Mouse (Mus musculus): ENCODE results near the gene Map2k5.
A peak's percentile ranks its signal among the peaks of the same experiment; 100 is the strongest.

The Map2k5 gene

GRCm38 (mm10) chr9:63144502-63145248 is 233.0 kb downstream of the Map2k5 start:
- no peak for DNase-seq

- DNase-seq, result no peak
Observed at GRCm38 (mm10) chr9:63143641-63144501, 233.8 kb downstream of the Map2k5 start.

GRCm38 (mm10) chr9:63143227-63143626 is 234.5 kb downstream of the Map2k5 start:
- no peak for DNase-seq

- DNase-seq, result no peak
Observed at GRCm38 (mm10) chr9:63142335-63143036, 235.2 kb downstream of the Map2k5 start.

- DNase-seq, result no peak
Observed at GRCm38 (mm10) chr9:63141641-63142334, 235.9 kb downstream of the Map2k5 start.

- DNase-seq, result no peak
Observed at GRCm38 (mm10) chr9:63140211-63140610, 237.5 kb downstream of the Map2k5 start.

- DNase-seq, result no peak
Observed at GRCm38 (mm10) chr9:63139661-63140060, 238.0 kb downstream of the Map2k5 start.

GRCm38 (mm10) chr9:63138481-63138967 is 239.2 kb downstream of the Map2k5 start:
- DNase-seq, result no peak

- DNase-seq, result no peak
Observed at GRCm38 (mm10) chr9:63137615-63137915, 240.1 kb downstream of the Map2k5 start.

- DNase-seq, result no peak
Observed at GRCm38 (mm10) chr9:63136756-63137614, 240.7 kb downstream of the Map2k5 start.

- DNase-seq, result no peak
Observed at GRCm38 (mm10) chr9:63136241-63136640, 241.5 kb downstream of the Map2k5 start.

GRCm38 (mm10) chr9:63135801-63136200 is 241.9 kb downstream of the Map2k5 start:
- DNase-seq, result peak; percentile 64 to 65

GRCm38 (mm10) chr9:63135356-63135755 is 242.3 kb downstream of the Map2k5 start:
- no peak for DNase-seq

GRCm38 (mm10) chr9:63133659-63134058 is 244.0 kb downstream of the Map2k5 start:
- no peak for DNase-seq

- peak; percentile 93 to 98 for DNase-seq
Observed at GRCm38 (mm10) chr9:63132673-63133601, 244.8 kb downstream of the Map2k5 start.

GRCm38 (mm10) chr9:63131957-63132602 is 245.6 kb downstream of the Map2k5 start:
- peak; percentile 66 to 80 for DNase-seq

- DNase-seq, result peak in 1 of 2 experiments; percentile 61
Observed at GRCm38 (mm10) chr9:63129641-63130041, 248.1 kb downstream of the Map2k5 start.

- DNase-seq, result no peak
Observed at GRCm38 (mm10) chr9:63124512-63124911, 253.2 kb downstream of the Map2k5 start.

- peak; percentile 91 to 95 for DNase-seq
Observed at GRCm38 (mm10) chr9:63123451-63124438, 254.0 kb downstream of the Map2k5 start.

Data from kidney, postnatal 25 days (tissue).